Mouse (Mus musculus) embryo, embryonic 11.5 days (tissue): ENCODE data around the gene Galnt18.

Experiments used
- DNase-seq: peaks from one replicate; pipeline ENCODE4 v3.0.0-alpha.2; 2012; ENCODE audit warnings: low read depth, low spot score

Gene Galnt18

GRCm38 (mm10) chr7:111714639-111715360 lies 65.0 kb downstream of the Galnt18 start:
- no peak for DNase-seq

GRCm38 (mm10) chr7:111713828-111714600 lies 65.8 kb downstream of the Galnt18 start:
- no peak for DNase-seq

GRCm38 (mm10) chr7:111712797-111713196 lies 67.0 kb downstream of the Galnt18 start:
- DNase-seq, result no peak

GRCm38 (mm10) chr7:111711045-111711808 lies 68.5 kb downstream of the Galnt18 start:
- DNase-seq, result no peak

GRCm38 (mm10) chr7:111710311-111710710 lies 69.5 kb downstream of the Galnt18 start:
- no peak for DNase-seq

GRCm38 (mm10) chr7:111708563-111708962 lies 71.2 kb downstream of the Galnt18 start:
- no peak for DNase-seq

- no peak for DNase-seq
Measured at GRCm38 (mm10) chr7:111702961-111703360, 76.8 kb downstream of the Galnt18 start.

- DNase-seq, result no peak
Measured at GRCm38 (mm10) chr7:111701788-111702187, 78.0 kb downstream of the Galnt18 start.

- DNase-seq, result no peak
Measured at GRCm38 (mm10) chr7:111699446-111699845, 80.3 kb downstream of the Galnt18 start.

GRCm38 (mm10) chr7:111696226-111696625 lies 83.6 kb downstream of the Galnt18 start:
- no peak for DNase-seq

GRCm38 (mm10) chr7:111694312-111694711 lies 85.5 kb downstream of the Galnt18 start:
- no peak for DNase-seq

GRCm38 (mm10) chr7:111692641-111693261 lies 87.0 kb downstream of the Galnt18 start:
- no peak for DNase-seq

GRCm38 (mm10) chr7:111680108-111680507 lies 99.7 kb downstream of the Galnt18 start:
- DNase-seq, result no peak

GRCm38 (mm10) chr7:111676483-111676882 lies 103.3 kb downstream of the Galnt18 start:
- no peak for DNase-seq

GRCm38 (mm10) chr7:111672467-111672866 lies 107.3 kb downstream of the Galnt18 start:
- DNase-seq, result no peak

- DNase-seq, result no peak
Measured at GRCm38 (mm10) chr7:111663139-111664073, 116.4 kb downstream of the Galnt18 start.

GRCm38 (mm10) chr7:111658579-111658978 lies 121.2 kb downstream of the Galnt18 start:
- DNase-seq, result no peak

GRCm38 (mm10) chr7:111655002-111655401 lies 124.8 kb downstream of the Galnt18 start:
- DNase-seq, result no peak

- DNase-seq, result no peak
Measured at GRCm38 (mm10) chr7:111654526-111654925, 125.3 kb downstream of the Galnt18 start.

- no peak for DNase-seq
Measured at GRCm38 (mm10) chr7:111644362-111644761, 135.4 kb downstream of the Galnt18 start.

GRCm38 (mm10) chr7:111638899-111639298 lies 140.9 kb downstream of the Galnt18 start:
- DNase-seq, result no peak
